Mouse (Mus musculus) embryonic facial prominence, embryonic 15.5 days (tissue): ENCODE results near the gene Gchfr. TPM values are rescaled to one million over a fixed set of nuclear protein-coding genes. Genes with fewer than 3 reads are reported as not detected.

Experiments
- ATAC-seq: fragments of 200-750 bp; cut with Nextera tagmentation; 2 replicates; pipeline ENCODE4 v1.8.0; 2017; ENCODE audit warnings: low read depth, moderate TSS enrichment; ENCODE audit not compliant: insufficient number of reproducible peaks, low FRiP score, low TSS enrichment
- H3K27ac ChIP-seq: fragments of 300-500 bp; sonication (generic); replicated peaks from 2 replicates; pipeline ENCODE4 v1.5.1; 2015; ENCODE audit warnings: mild to moderate bottlenecking, inconsistent platforms
- H3K27me3 ChIP-seq: fragments of 300-500 bp; sonication (generic); 2 replicates; pipeline ENCODE4 v1.6.1; 2015; ENCODE audit warnings: inconsistent platforms
- H3K36me3 ChIP-seq: fragments of 300-500 bp; sonication (generic); 2 replicates; pipeline ENCODE4 v1.6.1; 2015; ENCODE audit warnings: mild to moderate bottlenecking, inconsistent platforms
- H3K4me1 ChIP-seq: fragments of 300-500 bp; sonication (generic); 2 replicates; pipeline ENCODE4 v1.6.1; 2015; ENCODE audit warnings: inconsistent platforms
- H3K4me2 ChIP-seq: fragments of 300-500 bp; sonication (generic); replicated peaks from 2 replicates; pipeline ENCODE4 v1.6.1; 2015; ENCODE audit warnings: mild to moderate bottlenecking, inconsistent platforms
- H3K4me3 ChIP-seq: fragments of 300-500 bp; sonication (generic); replicated peaks from 2 replicates; pipeline ENCODE4 v1.5.1; 2015; ENCODE audit warnings: mild to moderate bottlenecking, inconsistent platforms
- H3K9ac ChIP-seq: fragments of 300-500 bp; sonication (generic); 2 replicates; pipeline ENCODE4 v1.6.1; 2015; ENCODE audit warnings: inconsistent platforms
- H3K9me3 ChIP-seq: fragments of 300-500 bp; sonication (generic); replicated peaks from 2 replicates; pipeline ENCODE4 v1.6.1; 2016; ENCODE audit warnings: inconsistent platforms
- WGBS: fragments of 180-500 bp; shearing (Covaris S2); methylation state at CpG from one replicate; pipeline ENCODE4 v1.1.7; 2015; 5-methylcytosine and 5-hydroxymethylcytosine counted together
- polyA plus RNA-seq: library from polyadenylated mRNA; unstranded; fragments of >200 nt; fragmentation: Nextera tagmentation; extraction: Ambion mirVana; gene quantifications from 2 replicates; pipeline ENCODE4 v1.2.1, GENCODE M21; 2015

The Gchfr gene
- polyA plus RNA-seq, 1 experiment from 2014 or later: 15.0 TPM

DNA sequence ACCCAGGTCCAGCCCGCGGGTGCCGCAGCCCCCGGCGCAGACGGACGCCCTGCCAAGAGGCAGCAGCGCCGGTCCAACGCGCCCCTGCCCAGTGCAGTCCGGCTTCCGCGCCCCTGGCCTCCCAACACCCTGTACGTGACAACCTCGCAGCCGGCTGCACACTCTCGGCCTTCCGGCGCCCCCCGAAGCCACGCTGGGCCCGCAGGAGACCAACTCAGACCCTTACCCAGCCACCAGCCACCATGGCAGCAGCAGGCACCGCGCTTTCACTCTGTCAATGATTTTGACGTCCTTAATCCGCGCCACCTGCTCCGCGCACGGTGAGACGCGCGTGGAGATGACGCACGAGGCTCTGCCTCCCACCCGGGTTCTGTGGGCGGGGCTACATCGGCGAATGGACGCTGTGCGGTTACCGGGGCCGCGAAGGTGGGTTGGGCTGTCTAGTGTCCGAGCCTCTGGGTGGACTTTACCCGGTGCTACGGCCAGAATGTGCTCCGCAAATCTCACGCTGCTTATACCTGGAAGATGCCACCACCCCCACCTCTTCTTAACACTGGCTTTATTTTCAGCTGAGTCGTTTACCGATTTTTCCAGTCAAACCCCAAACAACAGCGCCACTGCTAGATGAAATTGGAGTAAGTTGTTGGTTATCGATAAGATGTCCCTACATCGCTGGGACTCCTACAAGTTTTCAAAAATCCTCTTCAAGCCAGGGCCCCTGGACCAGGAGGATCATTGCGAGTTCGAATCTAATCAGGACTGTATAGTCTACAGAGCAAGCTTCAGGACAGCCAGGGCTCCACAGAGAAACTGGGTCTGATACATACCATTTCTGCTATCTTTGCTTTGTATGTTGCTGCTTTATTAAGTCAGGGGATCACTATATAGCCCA is 10.6 kb upstream of the Gchfr start, which contains the start of gene Rmdn3:
TSS of gene Rmdn3 (minus strand) at position 354 of the 892 bp plus-strand sequence.
- H3K27me3 ChIP-seq: no peaks in the 10 kb centered on the region
- peak within 1 kb of the TSS; percentile 90 for H3K9ac ChIP-seq
- WGBS: under 1% methylated on average over 57 of the region's 57 CpGs
- peak; percentile 83 for ATAC-seq
- peaks cover 16% of the 10 kb centered on the region; the same call in 1 of the 2 replicates for H3K4me1 ChIP-seq
- H3K9me3 ChIP-seq: no peaks in the 10 kb centered on the region
- H3K27ac ChIP-seq: peak within 1 kb of the TSS; percentile 65
- peak within 1 kb of the TSS; percentile 88 for H3K4me2 ChIP-seq
- H3K36me3 ChIP-seq: peaks cover 24% of the 10 kb centered on the region
- H3K4me3 ChIP-seq: peak within 1 kb of the TSS; percentile 99

DNA sequence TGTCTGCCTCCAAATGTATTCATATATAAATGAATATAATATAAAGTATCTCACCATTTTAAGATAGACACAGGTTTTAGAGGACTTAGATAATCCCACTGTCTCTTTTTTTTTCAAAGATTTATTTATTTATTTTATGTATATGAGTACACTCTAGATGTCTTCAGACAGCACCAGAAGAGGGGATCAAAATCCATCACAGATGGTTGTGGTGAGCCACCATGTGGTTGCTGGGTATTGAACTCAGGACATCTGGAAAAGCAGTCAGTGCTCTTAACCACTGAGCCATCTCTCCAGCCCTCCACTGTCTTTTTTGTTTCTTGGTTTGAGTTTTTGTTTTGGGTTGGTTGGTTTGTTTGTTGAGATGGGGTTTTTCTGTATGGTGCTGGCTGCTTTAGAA is 9.7 kb upstream of the Gchfr start:
- no peak for ATAC-seq
- Histone ChIP-seq H3K9me3 (no peaks in the 10 kb centered on the region), H3K9ac (no peak overlapping the region), H3K4me2 (no peak overlapping the region), H3K27me3 (no peaks in the 10 kb centered on the region), H3K4me1 (peaks cover 16% of the 10 kb centered on the region; the same call in 1 of the 2 replicates), H3K36me3 (peaks cover 15% of the 10 kb centered on the region), H3K4me3 (peak overlapping the region; percentile 99), H3K27ac (no peak overlapping the region)

- Histone ChIP-seq H3K4me2 (no peak overlapping the region), H3K27ac (no peak overlapping the region), H3K27me3 (no peaks in the 10 kb centered on the region), H3K9ac (no peak overlapping the region), H3K9me3 (no peaks in the 10 kb centered on the region), H3K36me3 (no peaks in the 10 kb centered on the region), H3K4me3 (no peak overlapping the region), H3K4me1 (peaks cover 6% of the 10 kb centered on the region; the same call in 1 of the 2 replicates)
- 37% methylated on average over 2 of the region's 2 CpGs for WGBS
- no peak for ATAC-seq
Observed at GRCm38 (mm10) chr2:119161247-119161646, 6.3 kb upstream of the Gchfr start.

- ATAC-seq: no peak
- H3K27ac ChIP-seq: no peak overlapping the region
- peaks cover 16% of the 10 kb centered on the region for H3K4me1 ChIP-seq
- peaks cover 12% of the 10 kb centered on the region; the same call in 1 of the 2 replicates for H3K27me3 ChIP-seq
- H3K4me2 ChIP-seq: no peak overlapping the region
- H3K9ac ChIP-seq: no peak overlapping the region
- H3K36me3 ChIP-seq: no peaks in the 10 kb centered on the region
- no peaks in the 10 kb centered on the region for H3K9me3 ChIP-seq
- 44% methylated on average over 3 of the region's 3 CpGs for WGBS
- no peak overlapping the region for H3K4me3 ChIP-seq
Observed at GRCm38 (mm10) chr2:119163135-119163534, 4.4 kb upstream of the Gchfr start.

DNA sequence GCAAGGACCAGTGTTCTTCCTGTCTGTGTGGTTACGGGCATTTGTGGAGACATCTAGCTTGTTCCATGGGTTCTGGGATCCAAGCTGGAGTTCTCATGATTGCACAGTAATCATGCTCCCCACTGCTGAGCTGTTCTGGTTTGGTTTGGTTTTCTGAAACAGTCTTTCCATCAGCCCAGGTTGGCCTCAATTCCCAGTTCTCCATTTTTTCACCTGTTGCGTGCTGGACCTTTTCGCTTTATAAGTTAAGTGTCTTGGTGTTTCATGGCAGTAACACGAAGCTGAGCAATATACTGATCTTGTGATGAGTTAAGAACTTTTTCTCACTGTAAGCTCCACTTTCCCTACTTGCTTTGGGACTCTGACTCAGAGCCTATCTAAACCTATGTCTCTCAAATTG is 3.6 kb upstream of the Gchfr start:
- no peaks in the 10 kb centered on the region for H3K36me3 ChIP-seq
- H3K9ac ChIP-seq: no peak overlapping the region
- H3K4me2 ChIP-seq: no peak overlapping the region
- no peak overlapping the region for H3K4me3 ChIP-seq
- H3K4me1 ChIP-seq: peaks cover 16% of the 10 kb centered on the region
- no peak for ATAC-seq
- WGBS: 84% methylated on average over 4 of the region's 4 CpGs
- H3K9me3 ChIP-seq: no peaks in the 10 kb centered on the region
- peaks cover 12% of the 10 kb centered on the region; the same call in 1 of the 2 replicates for H3K27me3 ChIP-seq
- no peak overlapping the region for H3K27ac ChIP-seq

GRCm38 (mm10) chr2:119165401-119165800 is 2.2 kb upstream of the Gchfr start:
- H3K4me2 ChIP-seq: no peak overlapping the region
- H3K9ac ChIP-seq: no peak overlapping the region
- H3K4me1 ChIP-seq: peaks cover 16% of the 10 kb centered on the region
- no peak overlapping the region for H3K27ac ChIP-seq
- H3K36me3 ChIP-seq: no peaks in the 10 kb centered on the region
- peaks cover 12% of the 10 kb centered on the region; the same call in 1 of the 2 replicates for H3K27me3 ChIP-seq
- H3K4me3 ChIP-seq: no peak overlapping the region
- H3K9me3 ChIP-seq: no peaks in the 10 kb centered on the region
- ATAC-seq: no peak

DNA sequence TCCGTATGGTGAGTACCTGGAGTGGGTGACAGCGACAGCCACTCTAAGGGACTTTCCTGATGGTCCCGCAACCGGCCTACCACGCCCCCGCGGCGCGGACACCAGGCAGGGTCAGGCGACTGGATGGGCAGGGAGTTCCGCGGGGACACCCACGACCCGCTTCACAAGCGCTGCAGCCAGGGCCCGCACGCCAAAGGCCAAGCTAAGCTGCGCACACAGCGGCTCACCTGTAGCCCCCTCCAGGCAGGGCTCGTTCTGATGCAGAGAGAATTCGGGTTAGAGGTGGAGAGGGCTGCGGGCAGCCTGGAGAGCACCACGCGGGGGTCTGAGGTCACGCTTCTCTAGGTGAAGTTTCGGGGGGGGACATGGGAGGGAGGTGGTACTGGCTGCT is 288 bp downstream of the Gchfr start:
- Histone ChIP-seq H3K9ac (peak overlapping the region; percentile 33; the same call in 1 of the 2 replicates), H3K4me1 (peaks cover 16% of the 10 kb centered on the region), H3K36me3 (no peaks in the 10 kb centered on the region), H3K9me3 (no peaks in the 10 kb centered on the region), H3K4me3 (peak overlapping the region; percentile 54), H3K4me2 (peak overlapping the region; percentile 99), H3K27me3 (peaks cover 12% of the 10 kb centered on the region; the same call in 1 of the 2 replicates), H3K27ac (no peak overlapping the region)
- ATAC-seq: no peak; the same call in 1 of the 2 replicates
- WGBS: 1% methylated on average over 26 of the region's 26 CpGs

DNA sequence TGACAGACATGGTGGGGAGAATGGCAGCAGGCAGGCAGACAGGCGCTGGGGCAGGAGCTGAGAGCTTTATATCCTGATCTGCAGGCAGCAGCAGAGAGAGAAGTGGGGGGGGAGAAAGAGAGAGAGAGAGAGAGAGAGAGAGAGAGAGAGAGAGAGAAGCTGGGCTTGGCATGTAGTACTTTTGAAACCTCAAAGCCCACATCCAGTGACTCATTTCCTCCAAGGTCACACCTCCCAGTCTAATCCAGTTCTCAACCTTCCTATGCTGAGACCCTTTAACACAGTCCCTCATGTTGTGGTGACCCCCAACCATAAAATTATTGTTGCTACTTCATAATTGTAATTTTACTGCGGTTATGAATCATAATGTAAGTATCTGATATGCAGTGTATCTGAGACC is 2.7 kb downstream of the Gchfr start:
- Histone ChIP-seq H3K4me2 (no peak overlapping the region), H3K27me3 (peaks cover 12% of the 10 kb centered on the region; the same call in 1 of the 2 replicates), H3K9me3 (no peaks in the 10 kb centered on the region), H3K4me1 (peaks cover 25% of the 10 kb centered on the region), H3K4me3 (no peak overlapping the region), H3K36me3 (no peaks in the 10 kb centered on the region), H3K9ac (no peak overlapping the region), H3K27ac (no peak overlapping the region)
- ATAC-seq: no peak
- 69% methylated on average over 2 of the region's 2 CpGs for WGBS

DNA sequence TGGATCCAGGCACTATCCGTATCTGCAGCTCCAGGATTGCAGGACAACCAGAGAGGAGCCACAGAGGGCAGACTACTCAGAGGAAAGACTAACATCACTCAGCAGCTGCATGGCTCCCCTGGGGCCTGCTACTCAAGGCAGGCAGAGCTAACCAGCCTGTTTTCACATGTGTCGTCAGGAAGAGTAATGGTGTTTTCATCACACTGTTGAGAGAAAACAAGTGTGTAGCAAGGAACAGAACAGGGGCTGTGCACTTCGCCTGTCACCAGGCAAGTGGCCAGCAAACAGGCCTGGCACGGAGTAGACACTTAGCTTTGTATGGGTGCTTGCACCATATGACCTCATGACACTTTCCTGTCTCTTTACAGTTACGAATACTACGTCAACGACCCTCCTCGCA is 4.0 kb downstream of the Gchfr start:
- H3K36me3 ChIP-seq: peaks cover 2% of the 10 kb centered on the region; the same call in 1 of the 2 replicates
- ATAC-seq: no peak
- WGBS: 71% methylated on average over 8 of the region's 8 CpGs

DNA sequence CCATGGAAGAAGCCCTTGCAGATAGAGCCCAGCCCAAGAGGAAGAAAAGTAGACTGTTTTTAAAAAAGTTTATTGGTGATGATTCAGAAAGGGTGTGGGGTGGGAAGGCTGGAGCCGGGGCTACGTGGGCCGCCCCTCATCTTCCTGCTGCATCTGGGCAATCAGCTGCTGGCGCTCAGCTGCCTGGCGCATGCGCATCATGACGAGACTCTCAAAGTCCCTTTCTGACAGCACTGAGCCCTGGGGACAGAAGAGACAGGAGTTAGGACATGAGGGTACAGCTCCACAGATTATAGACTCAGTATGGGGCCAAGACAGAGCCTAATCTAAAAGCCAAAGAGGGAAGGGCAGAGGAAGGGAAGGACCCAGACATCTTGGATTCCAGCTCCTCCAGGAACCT is 4.9 kb downstream of the Gchfr start:
- WGBS: 82% methylated on average over 7 of the region's 7 CpGs
- Histone ChIP-seq H3K36me3 (peaks cover 10% of the 10 kb centered on the region; the same call in 1 of the 2 replicates), H3K4me3 (no peak overlapping the region), H3K9me3 (no peaks in the 10 kb centered on the region), H3K4me1 (peaks cover 16% of the 10 kb centered on the region), H3K27ac (no peak overlapping the region), H3K4me2 (no peak overlapping the region), H3K9ac (no peak overlapping the region), H3K27me3 (peaks cover 4% of the 10 kb centered on the region; the same call in 1 of the 2 replicates)
- no peak for ATAC-seq

More for the DNA sequence above, 4.0 kb downstream of the Gchfr start:
- Histone ChIP-seq H3K9ac (no peak overlapping the region), H3K9me3 (no peaks in the 10 kb centered on the region), H3K4me1 (peaks cover 25% of the 10 kb centered on the region), H3K4me2 (no peak overlapping the region), H3K4me3 (no peak overlapping the region), H3K27me3 (peaks cover 12% of the 10 kb centered on the region; the same call in 1 of the 2 replicates), H3K27ac (no peak overlapping the region)

DNA sequence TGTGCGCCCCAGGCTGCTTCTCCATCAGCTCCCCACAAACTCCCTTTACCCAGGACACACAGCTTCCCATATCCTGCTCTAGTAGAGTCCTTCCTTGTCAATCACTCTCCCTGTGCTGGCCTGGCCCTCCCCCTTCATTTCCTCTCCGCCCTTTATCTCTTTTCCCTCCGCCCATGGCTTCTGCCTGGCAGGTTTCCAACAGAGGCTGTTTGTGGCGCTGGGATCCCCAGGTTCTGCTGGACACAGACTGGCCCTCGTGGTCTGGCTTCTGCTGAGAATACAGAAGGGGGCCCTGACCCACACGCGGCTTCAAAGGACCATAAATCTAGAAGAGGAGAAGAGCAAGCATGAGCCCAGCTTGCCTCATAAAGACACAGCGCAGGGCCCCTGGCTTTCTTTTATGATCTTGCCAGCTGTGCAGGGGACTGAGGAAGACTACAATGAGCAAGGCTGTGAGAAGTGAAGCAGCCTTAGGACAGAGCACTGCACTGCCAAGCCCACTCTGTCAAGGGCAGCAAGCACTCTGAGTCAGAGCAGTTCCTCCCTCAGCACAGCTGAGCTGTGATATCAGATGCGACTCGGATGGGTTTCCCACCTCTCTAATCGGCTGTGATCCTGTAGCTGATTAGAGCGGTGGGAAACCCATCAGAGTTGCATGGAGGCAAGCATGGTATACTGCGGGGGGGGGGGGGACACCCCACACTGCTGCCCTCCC is 5.4 kb downstream of the Gchfr start:
- Histone ChIP-seq H3K27ac (peak overlapping the region; percentile 35; the same call in 1 of the 2 replicates), H3K9ac (no peak overlapping the region), H3K4me2 (no peak overlapping the region)

More for the DNA sequence above, 5.4 kb downstream of the Gchfr start:
- H3K27me3 ChIP-seq: no peaks in the 10 kb centered on the region
- no peaks in the 10 kb centered on the region for H3K9me3 ChIP-seq
- no peak for ATAC-seq
- H3K36me3 ChIP-seq: peaks cover 14% of the 10 kb centered on the region; the same call in 1 of the 2 replicates
- H3K4me1 ChIP-seq: peaks cover 10% of the 10 kb centered on the region
- H3K4me3 ChIP-seq: no peak overlapping the region
- 32% methylated on average over 13 of the region's 13 CpGs for WGBS
